Mouse (Mus musculus) midbrain, embryonic 16.5 days (tissue): ENCODE measurements around the gene Ap3b1. TPM values are rescaled to one million over a fixed set of nuclear protein-coding genes. Genes with fewer than 3 reads are reported as not detected.

ENCODE experiments used
- ATAC-seq: fragments of 200-750 bp; cut with Nextera tagmentation; 2 replicates; pipeline ENCODE4 v1.8.0; 2017; ENCODE audit warnings: moderate TSS enrichment
- H3K27ac ChIP-seq: fragments of 300-500 bp; sonication (generic); 2 replicates; pipeline ENCODE4 v1.5.1; 2014; ENCODE audit warnings: mild to moderate bottlenecking, low read length, mixed read lengths
- H3K27me3 ChIP-seq: fragments of 300-500 bp; sonication (generic); 2 replicates; pipeline ENCODE4 v1.6.1; 2014; ENCODE audit warnings: low read depth, low read length, mixed read lengths; ENCODE audit not compliant: control insufficient read depth, insufficient read depth
- H3K36me3 ChIP-seq: fragments of 300-500 bp; sonication (generic); 2 replicates; pipeline ENCODE4 v1.6.1; 2014; ENCODE audit warnings: mild to moderate bottlenecking, low read length, moderate library complexity, mixed read lengths; ENCODE audit not compliant: control insufficient read depth, insufficient read depth
- H3K4me1 ChIP-seq: fragments of 300-500 bp; sonication (generic); 2 replicates; pipeline ENCODE4 v1.6.1; 2014; ENCODE audit warnings: mild to moderate bottlenecking, low read length, mixed read lengths; ENCODE audit not compliant: control insufficient read depth, insufficient read depth
- H3K4me2 ChIP-seq: fragments of 300-500 bp; sonication (generic); 2 replicates; pipeline ENCODE4 v1.6.1; 2014; ENCODE audit warnings: mild to moderate bottlenecking, low read length, mixed read lengths
- H3K4me3 ChIP-seq: fragments of 300-500 bp; sonication (generic); 2 replicates; pipeline ENCODE4 v1.5.1; 2014; ENCODE audit warnings: low read depth, mild to moderate bottlenecking, low read length, moderate library complexity, mixed read lengths
- H3K9ac ChIP-seq: fragments of 300-500 bp; sonication (generic); 2 replicates; pipeline ENCODE4 v1.6.1; 2014; ENCODE audit warnings: low read depth, low read length, mixed read lengths
- H3K9me3 ChIP-seq: fragments of 300-500 bp; sonication (generic); replicated peaks from 2 replicates; pipeline ENCODE4 v1.6.1; 2014; ENCODE audit warnings: mild to moderate bottlenecking, low read length, mixed read lengths; ENCODE audit not compliant: control insufficient read depth, poor library complexity, severe bottlenecking
- WGBS: fragments of 180-500 bp; shearing (Covaris S2); extraction: QIAGEN DNeasy Blood & Tissue Kit; methylation state at CpG from one replicate; pipeline ENCODE4 v1.1.7; 2014; 5-methylcytosine and 5-hydroxymethylcytosine counted together
- polyA plus RNA-seq: library from polyadenylated mRNA; unstranded; fragments of >200 nt; fragmentation: Nextera tagmentation; extraction: Ambion mirVana; gene quantifications from 2 replicates; pipeline ENCODE4 v1.2.1, GENCODE M21; 2015

Gene Ap3b1
- polyA plus RNA-seq, 1 experiment from 2014 or later = 27.2 TPM

GRCm38 (mm10) chr13:94384931-94385570 is 26.3 kb downstream of the Ap3b1 start:
- no peaks in the 10 kb centered on the region for H3K27me3 ChIP-seq
- H3K27ac ChIP-seq = no peak overlapping the region
- no peaks in the 10 kb centered on the region for H3K9me3 ChIP-seq
- no peak for ATAC-seq
- no peak overlapping the region for H3K4me2 ChIP-seq
- no peaks in the 10 kb centered on the region for H3K36me3 ChIP-seq
- H3K9ac ChIP-seq = no peak overlapping the region
- 60% methylated on average over 3 of the region's 3 CpGs for WGBS
- H3K4me3 ChIP-seq = no peak overlapping the region
- H3K4me1 ChIP-seq = 0 out of 2 replicates have a peak, but pooled peaks cover 2% of the 10 kb centered on the region

GRCm38 (mm10) chr13:94388566-94388965 is 29.8 kb downstream of the Ap3b1 start:
- Histone ChIP-seq H3K9ac (no peak overlapping the region), H3K4me2 (no peak overlapping the region), H3K4me3 (no peak overlapping the region), H3K27me3 (no peaks in the 10 kb centered on the region), H3K27ac (no peak overlapping the region), H3K9me3 (no peaks in the 10 kb centered on the region), H3K4me1 (no peaks in the 10 kb centered on the region), H3K36me3 (no peaks in the 10 kb centered on the region)
- 75% methylated on average over 3 of the region's 3 CpGs for WGBS
- ATAC-seq = no peak

GRCm38 (mm10) chr13:94389541-94389940 is 30.8 kb downstream of the Ap3b1 start:
- Histone ChIP-seq H3K27me3 (no peaks in the 10 kb centered on the region), H3K9ac (no peak overlapping the region), H3K9me3 (no peaks in the 10 kb centered on the region), H3K36me3 (no peaks in the 10 kb centered on the region; the same call in 1 of the 2 replicates), H3K4me1 (no peaks in the 10 kb centered on the region), H3K4me2 (no peak overlapping the region), H3K27ac (no peak overlapping the region), H3K4me3 (no peak overlapping the region)
- WGBS = 81% methylated on average over 2 of the region's 2 CpGs
- ATAC-seq = no peak

DNA sequence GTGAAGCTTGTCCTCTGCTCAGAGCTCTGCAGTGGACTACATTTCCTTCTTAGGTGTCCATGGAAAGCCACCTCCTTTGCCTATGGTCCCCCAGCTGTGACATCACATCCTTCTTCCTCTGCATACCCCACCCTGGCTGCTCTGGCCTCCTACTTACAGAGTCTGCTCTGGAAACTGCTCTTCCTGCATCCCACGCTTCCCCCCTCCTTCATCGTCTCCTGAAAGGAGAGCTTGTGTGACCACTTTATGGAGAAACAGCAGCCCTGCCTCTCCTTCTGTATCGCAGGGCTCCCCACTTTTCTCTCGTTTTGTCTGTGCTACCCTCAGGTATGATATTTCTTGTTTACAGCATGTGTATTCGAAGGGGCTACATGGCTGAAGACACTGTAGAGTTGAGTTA is 33.5 kb downstream of the Ap3b1 start:
- 96% methylated on average over 5 of the region's 5 CpGs for WGBS
- Histone ChIP-seq H3K4me3 (no peak overlapping the region), H3K4me2 (no peak overlapping the region), H3K27me3 (no peaks in the 10 kb centered on the region), H3K9ac (no peak overlapping the region), H3K36me3 (no peaks in the 10 kb centered on the region; the same call in 1 of the 2 replicates), H3K9me3 (no peaks in the 10 kb centered on the region), H3K27ac (no peak overlapping the region), H3K4me1 (no peaks in the 10 kb centered on the region)
- no peak for ATAC-seq

GRCm38 (mm10) chr13:94394486-94394885 is 35.7 kb downstream of the Ap3b1 start:
- Histone ChIP-seq H3K4me3 (no peak overlapping the region), H3K9me3 (no peaks in the 10 kb centered on the region), H3K9ac (no peak overlapping the region), H3K27me3 (no peaks in the 10 kb centered on the region), H3K4me2 (no peak overlapping the region), H3K4me1 (no peaks in the 10 kb centered on the region; the same call in 1 of the 2 replicates), H3K36me3 (no peaks in the 10 kb centered on the region; the same call in 1 of the 2 replicates), H3K27ac (no peak overlapping the region)
- 81% methylated on average over 9 of the region's 9 CpGs for WGBS
- no peak for ATAC-seq

DNA sequence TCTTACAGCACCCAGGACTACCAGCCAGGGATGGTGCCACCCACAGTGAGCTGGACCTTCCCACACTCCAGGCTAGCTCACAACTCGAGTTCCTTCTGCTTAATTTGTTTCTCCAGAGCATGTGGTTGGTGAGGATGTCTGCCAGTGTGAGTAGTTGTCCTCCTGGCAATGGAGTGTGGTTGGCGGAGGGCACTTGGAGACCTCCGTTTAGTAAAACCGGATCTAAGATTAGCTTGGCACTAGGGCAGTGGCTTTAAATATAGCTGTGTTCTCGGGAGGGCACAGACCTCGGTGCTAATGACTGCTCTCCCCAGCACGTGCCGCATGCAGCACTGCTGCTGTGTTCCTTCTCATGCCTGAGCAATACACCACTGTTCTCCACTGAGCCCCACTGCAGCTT is 37.0 kb downstream of the Ap3b1 start:
- 79% methylated on average over 8 of the region's 8 CpGs for WGBS
- no peak for ATAC-seq
- Histone ChIP-seq H3K36me3 (no peaks in the 10 kb centered on the region; the same call in 1 of the 2 replicates), H3K27me3 (no peaks in the 10 kb centered on the region), H3K4me3 (no peak overlapping the region), H3K27ac (no peak overlapping the region), H3K4me1 (no peaks in the 10 kb centered on the region; the same call in 1 of the 2 replicates), H3K9me3 (no peaks in the 10 kb centered on the region), H3K4me2 (no peak overlapping the region), H3K9ac (no peak overlapping the region)

DNA sequence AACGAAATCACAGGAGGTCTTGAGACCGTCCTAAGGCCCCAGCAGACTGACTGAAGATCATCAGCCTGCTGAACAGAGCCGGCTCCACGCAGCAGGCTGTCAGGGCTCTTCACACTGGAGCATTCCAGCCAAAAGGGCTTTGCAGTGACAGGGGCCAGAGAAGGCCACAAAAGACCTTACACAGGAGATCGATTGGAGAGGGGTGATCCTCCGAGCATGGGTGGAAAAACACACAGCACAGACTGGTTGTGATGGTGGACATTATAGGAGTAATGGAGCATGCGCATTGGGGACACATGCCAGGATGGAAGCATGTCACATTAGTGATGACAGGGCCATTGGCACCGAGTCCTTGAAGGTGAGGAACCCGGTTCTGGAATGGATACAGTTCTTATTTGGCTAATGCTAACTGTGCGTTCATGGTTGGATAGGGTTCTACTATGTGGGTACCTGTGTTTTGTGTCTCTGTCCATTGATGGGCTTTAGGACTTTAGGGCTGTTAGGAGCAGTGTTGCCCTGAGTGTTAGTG is 37.7 kb downstream of the Ap3b1 start:
- no peak overlapping the region for H3K9ac ChIP-seq
- H3K4me1 ChIP-seq = no peaks in the 10 kb centered on the region; the same call in 1 of the 2 replicates
- no peaks in the 10 kb centered on the region for H3K27me3 ChIP-seq
- 88% methylated on average over 10 of the region's 10 CpGs for WGBS
- H3K9me3 ChIP-seq = no peaks in the 10 kb centered on the region
- no peak overlapping the region for H3K4me2 ChIP-seq
- H3K27ac ChIP-seq = no peak overlapping the region
- no peaks in the 10 kb centered on the region; the same call in 1 of the 2 replicates for H3K36me3 ChIP-seq
- H3K4me3 ChIP-seq = no peak overlapping the region
- ATAC-seq = no peak

- no peak overlapping the region for H3K4me3 ChIP-seq
- no peaks in the 10 kb centered on the region for H3K27me3 ChIP-seq
- no peaks in the 10 kb centered on the region; the same call in 1 of the 2 replicates for H3K4me1 ChIP-seq
- H3K27ac ChIP-seq = no peak overlapping the region
- no peaks in the 10 kb centered on the region; the same call in 1 of the 2 replicates for H3K36me3 ChIP-seq
- no peak overlapping the region for H3K4me2 ChIP-seq
- H3K9ac ChIP-seq = no peak overlapping the region
- WGBS = 78% methylated on average over 12 of the region's 12 CpGs
- ATAC-seq = no peak
- no peaks in the 10 kb centered on the region for H3K9me3 ChIP-seq
Observed at GRCm38 (mm10) chr13:94398568-94399374, 40.0 kb downstream of the Ap3b1 start.

DNA sequence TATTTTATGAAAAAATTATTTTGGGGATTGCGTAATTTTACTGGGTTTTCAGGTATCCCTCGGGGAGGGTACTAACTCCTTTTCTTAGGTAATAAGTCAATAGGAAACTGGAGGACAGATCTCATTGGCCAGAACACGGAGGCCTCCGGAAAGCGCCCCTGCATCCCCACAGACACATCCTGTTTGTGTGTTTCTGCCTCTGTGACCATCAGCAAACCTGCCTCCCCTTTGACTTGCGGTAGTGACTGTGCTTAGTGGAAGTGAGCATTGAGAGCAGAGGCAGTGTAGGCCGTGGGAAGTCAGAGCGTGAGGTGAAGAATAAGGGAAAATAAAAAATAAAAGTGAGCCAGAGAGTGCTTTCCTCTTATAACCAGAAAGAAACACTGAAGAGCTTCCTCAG is 41.7 kb downstream of the Ap3b1 start:
- H3K9ac ChIP-seq = no peak overlapping the region
- no peak overlapping the region for H3K4me2 ChIP-seq
- WGBS = 94% methylated on average over 8 of the region's 8 CpGs
- H3K27me3 ChIP-seq = no peaks in the 10 kb centered on the region
- H3K4me1 ChIP-seq = no peaks in the 10 kb centered on the region; the same call in 1 of the 2 replicates
- no peaks in the 10 kb centered on the region; the same call in 1 of the 2 replicates for H3K9me3 ChIP-seq
- no peak overlapping the region for H3K27ac ChIP-seq
- no peak for ATAC-seq
- peaks cover 6% of the 10 kb centered on the region; the same call in 1 of the 2 replicates for H3K36me3 ChIP-seq
- no peak overlapping the region for H3K4me3 ChIP-seq
